Mouse (Mus musculus) mammary gland, adult 2 months (tissue): ENCODE measurements around the gene Osbpl3. TPM values are rescaled to one million over a fixed set of nuclear protein-coding genes. Genes with fewer than 3 reads are reported as not detected.

Experiments used
- polyA plus RNA-seq: library from polyadenylated mRNA; depleted of rRNA; stranded (reverse); fragments of >200 nt; gene quantifications from 2 replicates; pipeline ENCODE4 v1.2.3, GENCODE M21; 2012; ENCODE audit warnings: low replicate concordance; rRNA removed

Osbpl3 gene
- polyA plus RNA-seq = 5.0 and 7.4 TPM in 2 replicates

GRCm38 (mm10) chr6:50455829-50456469 is at the start of gene Osbpl3:
Gene Osbpl3 (minus strand): TSS chr6:50456201.

GRCm38 (mm10) chr6:50263670-50264069 is 192.3 kb downstream of the Osbpl3 start, which contains the start of gene Gsdme:
Gene Gsdme (minus strand): TSS chr6:50263862.

Other genes with a start within 250 kb of the Osbpl3 start
- gene Gsdme, start 192.3 kb downstream of the Osbpl3 start, polyA plus RNA-seq = 1.1 and 2.7 TPM in 2 replicates
- 2.2 and 6.5 TPM in 2 replicates for gene Cycs, start 110.3 kb upstream of the Osbpl3 start, polyA plus RNA-seq
- gene 4921507P07Rik, start 140.4 kb upstream of the Osbpl3 start, polyA plus RNA-seq = 0.10 and 0.63 TPM in 2 replicates
- not detected in 2 replicates for gene Npvf, start 198.2 kb upstream of the Osbpl3 start, polyA plus RNA-seq